Mouse (Mus musculus) embryonic facial prominence, embryonic 11.5 days (tissue): ENCODE results near the gene Tbc1d8. TPM values are rescaled to one million over a fixed set of nuclear protein-coding genes. Genes with fewer than 3 reads are reported as not detected.
A peak's percentile ranks its signal among the peaks of the same experiment; 100 is the strongest.

Experiments
- ATAC-seq: fragments of 200-750 bp; cut with Nextera tagmentation; replicated peaks from 2 replicates; pipeline ENCODE4 v1.8.0; 2017; ENCODE audit warnings: low read depth; ENCODE audit not compliant: insufficient number of reproducible peaks, low FRiP score, low TSS enrichment
- DNase-seq: peaks from one replicate; pipeline ENCODE4 v3.0.0-alpha.2; 2015; ENCODE audit warnings: low spot score
- H3K27ac ChIP-seq: fragments of 300-500 bp; sonication (generic); replicated peaks from 2 replicates; pipeline ENCODE4 v1.5.1; 2014; ENCODE audit warnings: mild to moderate bottlenecking, low read depth, low read length, control low read depth
- H3K27me3 ChIP-seq: fragments of 300-500 bp; sonication (generic); 2 replicates; pipeline ENCODE4 v1.6.1; 2014; ENCODE audit warnings: mild to moderate bottlenecking, low read length, moderate library complexity, mixed read lengths; ENCODE audit not compliant: control insufficient read depth, insufficient read depth
- H3K36me3 ChIP-seq: fragments of 300-500 bp; sonication (generic); replicated peaks from 2 replicates; pipeline ENCODE4 v1.6.1; 2014; ENCODE audit warnings: low read depth, mild to moderate bottlenecking, low read length, moderate library complexity, mixed read lengths; ENCODE audit not compliant: control insufficient read depth, insufficient read depth
- H3K4me1 ChIP-seq: fragments of 300-500 bp; sonication (generic); 2 replicates; pipeline ENCODE4 v1.6.1; 2014; ENCODE audit warnings: low read length, mixed read lengths; ENCODE audit not compliant: control insufficient read depth, insufficient read depth
- H3K4me2 ChIP-seq: fragments of 300-500 bp; sonication (generic); 2 replicates; pipeline ENCODE4 v1.6.1; 2014; ENCODE audit warnings: low read depth, mild to moderate bottlenecking, control low read depth, low read length, moderate library complexity
- H3K4me3 ChIP-seq: fragments of 300-500 bp; sonication (generic); 2 replicates; pipeline ENCODE4 v1.5.1; 2014; ENCODE audit warnings: low read depth, low read length, control low read depth
- H3K9ac ChIP-seq: fragments of 300-500 bp; sonication (generic); replicated peaks from 2 replicates; pipeline ENCODE4 v1.6.1; 2014; ENCODE audit warnings: mild to moderate bottlenecking, control low read depth, low read length
- H3K9me3 ChIP-seq: fragments of 300-500 bp; sonication (generic); replicated peaks from 2 replicates; pipeline ENCODE4 v1.6.1; 2016; ENCODE audit warnings: mild to moderate bottlenecking, low read length, inconsistent platforms, mixed read lengths; ENCODE audit not compliant: control insufficient read depth
- WGBS: fragments of 180-500 bp; shearing (Covaris S2); extraction: QIAGEN DNeasy Blood & Tissue Kit; methylation state at CpG from one replicate; pipeline ENCODE4 v1.1.7; 2014; 5-methylcytosine and 5-hydroxymethylcytosine counted together
- polyA plus RNA-seq: library from polyadenylated mRNA; unstranded; fragments of >200 nt; fragmentation: Nextera tagmentation; extraction: Ambion mirVana; gene quantifications from 2 replicates; pipeline ENCODE4 v1.2.1, GENCODE M21; 2014

The Tbc1d8 gene
- polyA plus RNA-seq, 1 experiment from 2014 or later: 4.6 TPM

DNA sequence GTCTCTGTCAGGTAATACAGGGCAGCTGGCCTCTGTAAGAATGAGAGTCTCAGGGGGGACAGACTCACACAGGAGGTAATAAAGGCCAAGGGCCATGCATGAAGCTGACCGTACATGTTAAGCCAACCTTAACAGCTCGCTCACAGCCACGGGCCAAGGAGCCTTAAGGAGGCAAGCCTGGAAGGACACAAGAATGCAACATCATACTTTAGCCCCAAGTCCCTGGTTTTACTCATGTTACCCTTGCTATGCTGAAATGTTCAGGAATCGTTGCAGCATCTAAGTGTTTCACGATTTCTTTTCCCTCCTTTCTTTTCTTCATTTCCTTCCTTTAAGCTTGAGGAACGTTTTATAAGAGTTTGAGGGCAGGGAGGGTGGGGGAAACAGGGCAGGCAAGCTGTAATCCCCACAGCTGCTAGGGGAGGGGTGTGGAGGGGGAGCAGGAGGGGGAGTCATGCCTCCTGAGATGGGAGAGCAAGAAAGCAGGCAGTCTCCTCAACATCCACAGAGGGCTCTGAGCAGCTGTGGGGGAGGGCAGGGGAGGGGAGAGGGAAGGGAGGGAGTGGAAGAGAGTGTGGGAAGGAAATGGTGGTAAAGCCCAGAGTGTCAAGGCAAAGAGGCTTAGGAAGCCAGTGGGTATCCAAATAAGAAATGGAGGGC is 28.4 kb downstream of the Tbc1d8 start:
- ATAC-seq: no peak
- H3K9ac ChIP-seq: no peak overlapping the region
- WGBS: 64% methylated on average over 6 of the region's 6 CpGs
- H3K9me3 ChIP-seq: no peaks in the 10 kb centered on the region
- no peaks in the 10 kb centered on the region for H3K36me3 ChIP-seq
- H3K27me3 ChIP-seq: no peaks in the 10 kb centered on the region
- no peak overlapping the region for H3K4me3 ChIP-seq
- no peak overlapping the region for H3K4me2 ChIP-seq
- peak; percentile 37 for DNase-seq
- no peaks in the 10 kb centered on the region for H3K4me1 ChIP-seq
- no peak overlapping the region for H3K27ac ChIP-seq

DNA sequence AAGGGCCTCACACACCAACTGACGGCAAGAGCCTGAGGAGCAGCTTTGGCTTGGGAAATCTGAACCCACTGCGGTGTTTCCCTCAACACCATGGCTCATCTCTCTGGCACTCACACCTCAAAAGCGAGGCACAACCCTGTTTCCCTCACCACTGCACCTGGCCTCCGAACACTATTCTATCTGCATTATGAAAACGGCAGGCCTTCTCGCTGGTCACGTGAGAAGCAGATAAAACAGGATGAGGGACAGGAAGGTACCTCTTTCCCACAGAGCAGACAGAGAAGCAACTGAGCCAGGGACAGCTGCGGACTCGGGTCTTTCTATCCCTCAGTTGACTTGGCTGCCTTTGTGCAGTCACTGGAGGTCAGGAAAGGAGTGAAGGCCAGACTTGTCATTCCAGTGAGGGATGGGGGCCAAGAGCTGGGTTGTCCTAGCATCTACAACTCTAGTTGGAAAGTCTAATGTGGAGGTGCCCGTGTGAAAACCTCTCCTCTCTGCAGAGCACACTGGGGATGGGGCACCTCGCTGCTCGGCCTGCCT is 29.2 kb downstream of the Tbc1d8 start:
- DNase-seq: no peak

GRCm38 (mm10) chr1:39448819-39449218 is 29.7 kb downstream of the Tbc1d8 start:
- H3K27ac ChIP-seq: no peak overlapping the region
- H3K9ac ChIP-seq: no peak overlapping the region
- no peaks in the 10 kb centered on the region for H3K9me3 ChIP-seq
- ATAC-seq (no peak), DNase-seq (no peak)
- WGBS: 96% methylated on average over 5 of the region's 5 CpGs
- H3K4me2 ChIP-seq: no peak overlapping the region
- H3K4me3 ChIP-seq: no peak overlapping the region
- H3K4me1 ChIP-seq: no peaks in the 10 kb centered on the region
- H3K27me3 ChIP-seq: no peaks in the 10 kb centered on the region
- no peaks in the 10 kb centered on the region for H3K36me3 ChIP-seq

More for the DNA sequence above, 29.2 kb downstream of the Tbc1d8 start:
- no peak overlapping the region for H3K4me3 ChIP-seq
- no peak for ATAC-seq
- no peak overlapping the region for H3K9ac ChIP-seq
- no peak overlapping the region for H3K4me2 ChIP-seq
- WGBS: 88% methylated on average over 12 of the region's 12 CpGs
- H3K27me3 ChIP-seq: no peaks in the 10 kb centered on the region
- H3K36me3 ChIP-seq: no peaks in the 10 kb centered on the region
- no peak overlapping the region for H3K27ac ChIP-seq
- H3K9me3 ChIP-seq: no peaks in the 10 kb centered on the region
- no peaks in the 10 kb centered on the region for H3K4me1 ChIP-seq

- ATAC-seq: no peak
- 91% methylated on average over 5 of the region's 5 CpGs for WGBS
Observed at GRCm38 (mm10) chr1:39448238-39448637, 30.3 kb downstream of the Tbc1d8 start.

GRCm38 (mm10) chr1:39446178-39446577 is 32.4 kb downstream of the Tbc1d8 start:
- H3K4me1 ChIP-seq: no peaks in the 10 kb centered on the region
- H3K27me3 ChIP-seq: no peaks in the 10 kb centered on the region
- ATAC-seq: no peak
- H3K27ac ChIP-seq: no peak overlapping the region
- WGBS: 88% methylated on average over 5 of the region's 5 CpGs
- H3K4me2 ChIP-seq: no peak overlapping the region
- DNase-seq: no peak
- H3K4me3 ChIP-seq: no peak overlapping the region
- H3K9me3 ChIP-seq: no peaks in the 10 kb centered on the region
- H3K9ac ChIP-seq: no peak overlapping the region
- H3K36me3 ChIP-seq: no peaks in the 10 kb centered on the region

More at GRCm38 (mm10) chr1:39448238-39448637, 30.3 kb downstream of the Tbc1d8 start:
- H3K4me3 ChIP-seq: no peak overlapping the region
- no peak for DNase-seq
- H3K27me3 ChIP-seq: no peaks in the 10 kb centered on the region
- no peak overlapping the region for H3K4me2 ChIP-seq
- no peaks in the 10 kb centered on the region for H3K9me3 ChIP-seq
- no peak overlapping the region for H3K9ac ChIP-seq
- H3K36me3 ChIP-seq: no peaks in the 10 kb centered on the region
- H3K27ac ChIP-seq: no peak overlapping the region
- H3K4me1 ChIP-seq: no peaks in the 10 kb centered on the region

- Histone ChIP-seq H3K9me3 (no peaks in the 10 kb centered on the region), H3K4me2 (no peak overlapping the region), H3K9ac (no peak overlapping the region), H3K4me1 (no peaks in the 10 kb centered on the region), H3K36me3 (no peaks in the 10 kb centered on the region), H3K4me3 (no peak overlapping the region), H3K27me3 (no peaks in the 10 kb centered on the region), H3K27ac (no peak overlapping the region; the same call in 1 of the 2 replicates)
- ATAC-seq: no peak
- 81% methylated on average over 20 of the region's 20 CpGs for WGBS
- peak; percentile 45 for DNase-seq
Observed at GRCm38 (mm10) chr1:39445303-39446050, 33.1 kb downstream of the Tbc1d8 start.

GRCm38 (mm10) chr1:39443764-39444163 is 34.8 kb downstream of the Tbc1d8 start:
- WGBS: 81% methylated on average over 8 of the region's 8 CpGs
- no peak overlapping the region for H3K9ac ChIP-seq
- no peak for ATAC-seq
- H3K27me3 ChIP-seq: no peaks in the 10 kb centered on the region
- H3K4me2 ChIP-seq: no peak overlapping the region
- H3K4me1 ChIP-seq: no peaks in the 10 kb centered on the region
- H3K36me3 ChIP-seq: no peaks in the 10 kb centered on the region
- no peaks in the 10 kb centered on the region for H3K9me3 ChIP-seq
- H3K4me3 ChIP-seq: no peak overlapping the region
- no peak for DNase-seq
- H3K27ac ChIP-seq: no peak overlapping the region

- Histone ChIP-seq H3K4me1 (no peaks in the 10 kb centered on the region), H3K4me2 (no peak overlapping the region), H3K9ac (no peak overlapping the region), H3K9me3 (no peaks in the 10 kb centered on the region), H3K4me3 (no peak overlapping the region), H3K27me3 (no peaks in the 10 kb centered on the region), H3K36me3 (no peaks in the 10 kb centered on the region; the same call in 1 of the 2 replicates), H3K27ac (no peak overlapping the region)
- WGBS: 74% methylated on average over 6 of the region's 6 CpGs
- ATAC-seq (no peak), DNase-seq (no peak)
Observed at GRCm38 (mm10) chr1:39441686-39442085, 36.9 kb downstream of the Tbc1d8 start.
